Mouse (Mus musculus) heart, postnatal 4 days (tissue): ENCODE measurements around the gene Olfr1205. TPM values are rescaled to one million over a fixed set of nuclear protein-coding genes. Genes with fewer than 3 reads are reported as not detected.

ENCODE experiments used
- DNase-seq: peaks from one replicate; pipeline ENCODE4 v3.0.0; 2021
- total RNA-seq, 2 experiments: library from RNA; stranded (reverse); gene quantifications; 2 replicates each; pipeline ENCODE4 v1.2.3; 2021

The Olfr1205 gene
- total RNA-seq: not detected

- DNase-seq: no peak
These were observed at the start of gene Olfr1205 for GRCm38 (mm10) chr2:88829437-88829836. Olfr1205 (plus strand) TSS chr2:88829737.

GRCm38 (mm10) chr2:88792736-88793135 is 36.8 kb upstream of the Olfr1205 start, which contains the start of gene Olfr1201:
Olfr1201 (plus strand) TSS chr2:88793036.
- DNase-seq: no peak

- no peak for DNase-seq
These were observed 15.3 kb upstream of the Olfr1205 start, which contains the start of gene Olfr1202 for GRCm38 (mm10) chr2:88814196-88814595. Olfr1202 (plus strand) TSS chr2:88814496.

GRCm38 (mm10) chr2:88838477-88838876 is 8.9 kb downstream of the Olfr1205 start:
- DNase-seq: no peak

- no peak for DNase-seq
These were observed 19.5 kb downstream of the Olfr1205 start, which contains the start of gene Olfr1204 for GRCm38 (mm10) chr2:88848992-88849391. Olfr1204 (plus strand) TSS chr2:88849292.

- no peak for DNase-seq
These were observed 33.4 kb downstream of the Olfr1205 start, which contains the start of gene Olfr1206 for GRCm38 (mm10) chr2:88862931-88863330. Olfr1206 (plus strand) TSS chr2:88863231.

Other genes with a start within 250 kb of the Olfr1205 start
- not detected for gene Olfr1189, start 243.3 kb upstream of the Olfr1205 start, total RNA-seq
- gene Olfr1191-ps1, start 189.2 kb upstream of the Olfr1205 start, total RNA-seq: under 1 TPM; 0.05 to 0.07 TPM
- gene Olfr1192-ps1, start 181.2 kb upstream of the Olfr1205 start, total RNA-seq: not detected
- not detected for gene Olfr1193, start 154.1 kb upstream of the Olfr1205 start, total RNA-seq
- not detected for gene Olfr1195, start 140.6 kb upstream of the Olfr1205 start, total RNA-seq
- not detected for gene Olfr1196, start 125.1 kb upstream of the Olfr1205 start, total RNA-seq
- not detected for gene Olfr1197, start 97.4 kb upstream of the Olfr1205 start, total RNA-seq
- gene Olfr1198, start 78.4 kb upstream of the Olfr1205 start, total RNA-seq: not detected
- gene Olfr1199, start 69.3 kb upstream of the Olfr1205 start, total RNA-seq: not detected
- gene Olfr1200, start 59.2 kb upstream of the Olfr1205 start, total RNA-seq: not detected
- not detected for gene Olfr1201, start 36.7 kb upstream of the Olfr1205 start, total RNA-seq
- not detected for gene Olfr1202, start 15.2 kb upstream of the Olfr1205 start, total RNA-seq
- not detected for gene Olfr1204, start 19.6 kb downstream of the Olfr1205 start, total RNA-seq
- not detected for gene Olfr1206, start 33.5 kb downstream of the Olfr1205 start, total RNA-seq
- gene Olfr1208, start 72.6 kb downstream of the Olfr1205 start, total RNA-seq: not detected
- not detected for gene Olfr1209, start 85.4 kb downstream of the Olfr1205 start, total RNA-seq
- not detected for gene Olfr1211, start 108.4 kb downstream of the Olfr1205 start, total RNA-seq
- not detected for gene Olfr1212, start 124.2 kb downstream of the Olfr1205 start, total RNA-seq
- gene Gm13762, start 150.5 kb downstream of the Olfr1205 start, total RNA-seq: not detected
- gene Olfr1214, start 162.9 kb downstream of the Olfr1205 start, total RNA-seq: not detected
- not detected for gene Olfr1215, start 177.2 kb downstream of the Olfr1205 start, total RNA-seq
- not detected for gene Olfr1216, start 188.6 kb downstream of the Olfr1205 start, total RNA-seq
- not detected for gene Olfr1217, start 202.3 kb downstream of the Olfr1205 start, total RNA-seq
- gene Olfr1218, start 231.4 kb downstream of the Olfr1205 start, total RNA-seq: not detected